Mouse (Mus musculus): Measurements from ENCODE around the gene Sympk.

DNA sequence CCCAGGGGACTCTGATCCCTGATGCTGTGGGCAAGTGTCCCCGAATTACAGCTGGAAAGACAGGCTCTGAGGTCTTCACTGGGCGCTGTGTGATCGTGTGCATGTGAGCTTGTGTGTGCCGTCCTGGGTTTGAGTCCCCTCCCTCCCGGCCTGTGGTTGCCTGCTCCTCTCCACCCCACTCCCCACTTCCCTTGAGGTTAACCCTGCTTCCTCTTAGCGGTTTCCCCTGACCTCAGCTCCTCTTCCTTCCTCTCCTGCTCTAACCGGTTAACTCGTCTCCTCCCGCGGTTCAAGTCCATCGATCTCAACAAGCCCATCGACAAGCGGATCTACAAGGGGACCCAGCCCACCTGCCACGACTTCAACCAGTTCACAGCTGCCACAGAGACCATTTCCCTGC is 53.6 kb downstream of the Sympk start:
- TF ChIP-seq CTCF (IDR thresholded peaks at IDR 0.05; ENCODE audit: low read depth), result no peak
- TF ChIP-seq EP300 (IDR thresholded peaks at IDR 0.05; ENCODE audit: low read depth), result no peak
